Mouse (Mus musculus): Measurements from ENCODE around the gene Adamts15.

Adamts15 gene

GRCm38 (mm10) chr9:30920736-30921135, 1.5 kb downstream of the Adamts15 start:
- DNase-seq = peak; percentile 66

GRCm38 (mm10) chr9:30919686-30920085, 2.6 kb downstream of the Adamts15 start:
- no peak for DNase-seq

GRCm38 (mm10) chr9:30918466-30919356, 3.5 kb downstream of the Adamts15 start:
- DNase-seq = no peak

GRCm38 (mm10) chr9:30916266-30916968, 5.8 kb downstream of the Adamts15 start:
- DNase-seq = no peak

GRCm38 (mm10) chr9:30914241-30914640, 8.0 kb downstream of the Adamts15 start:
- no peak for DNase-seq

GRCm38 (mm10) chr9:30913429-30913828, 8.8 kb downstream of the Adamts15 start:
- no peak for DNase-seq

GRCm38 (mm10) chr9:30912161-30912560, 10.1 kb downstream of the Adamts15 start:
- no peak for DNase-seq

- no peak for DNase-seq
Measured at GRCm38 (mm10) chr9:30910491-30910890, 11.8 kb downstream of the Adamts15 start.

- no peak for DNase-seq
Measured at GRCm38 (mm10) chr9:30908973-30909372, 13.3 kb downstream of the Adamts15 start.

- no peak for DNase-seq
Measured at GRCm38 (mm10) chr9:30908296-30908690, 14.0 kb downstream of the Adamts15 start.

GRCm38 (mm10) chr9:30907677-30908295, 14.5 kb downstream of the Adamts15 start:
- no peak for DNase-seq

GRCm38 (mm10) chr9:30906426-30906825, 15.8 kb downstream of the Adamts15 start:
- DNase-seq = no peak

- DNase-seq = no peak
Measured at GRCm38 (mm10) chr9:30905861-30906260, 16.4 kb downstream of the Adamts15 start.

- no peak for DNase-seq
Measured at GRCm38 (mm10) chr9:30903266-30903665, 19.0 kb downstream of the Adamts15 start.

- DNase-seq = no peak
Measured at GRCm38 (mm10) chr9:30902641-30903040, 19.6 kb downstream of the Adamts15 start.

- DNase-seq = no peak
Measured at GRCm38 (mm10) chr9:30902152-30902551, 20.1 kb downstream of the Adamts15 start.

GRCm38 (mm10) chr9:30897169-30897568, 25.1 kb downstream of the Adamts15 start:
- no peak for DNase-seq

- peak; percentile 64 for DNase-seq
Measured at GRCm38 (mm10) chr9:30896752-30897151, 25.5 kb downstream of the Adamts15 start.

GRCm38 (mm10) chr9:30895618-30896017, 26.6 kb downstream of the Adamts15 start:
- peak; percentile 25 for DNase-seq

- DNase-seq = no peak
Measured at GRCm38 (mm10) chr9:30886276-30886675, 36.0 kb downstream of the Adamts15 start.

GRCm38 (mm10) chr9:30880553-30880952, 41.7 kb downstream of the Adamts15 start:
- DNase-seq = no peak

GRCm38 (mm10) chr9:30879947-30880273, 42.3 kb downstream of the Adamts15 start:
- DNase-seq = no peak

GRCm38 (mm10) chr9:30879248-30879946, 42.9 kb downstream of the Adamts15 start:
- no peak for DNase-seq

Data from retina, postnatal 1 day (tissue).